Mouse (Mus musculus) ES-Bruce4 (cell line): ENCODE results near the gene Marveld2.

Source experiments
- CTCF ChIP-seq: IDR thresholded peaks from one replicate; pipeline ENCODE4 v1.8.1; 2011; ENCODE audit warnings: low read depth, low read length
- EP300 ChIP-seq: IDR thresholded peaks from 2 replicates; pipeline ENCODE4 v1.6.1; 2011; ENCODE audit warnings: low read depth, low read length; ENCODE audit not compliant: insufficient read depth
- POLR2A ChIP-seq: IDR thresholded peaks from one replicate; pipeline ENCODE4 v1.8.1; 2011; ENCODE audit warnings: low read length; ENCODE audit not compliant: insufficient read depth

GRCm38 (mm10) chr13:100570713-100571112, 46.1 kb downstream of the Marveld2 start:
- no peak for TF ChIP-seq CTCF
- TF ChIP-seq EP300 = no peak
- TF ChIP-seq POLR2A = no peak
